Mouse (Mus musculus): ENCODE measurements around the gene Kdm4b. TPM values are rescaled to one million over a fixed set of nuclear protein-coding genes. Genes with fewer than 3 reads are reported as not detected.

The Kdm4b gene
- polyA plus RNA-seq, 1 experiment from 2014 or later, result 66.7 TPM

Small RNA genes within 50 kb of the gene (microRNA-seq; reads per million reads assigned to microRNA genes)
- 4.7 reads per million, percentile 14 among the genes with 10 or more reads in this experiment for gene Mir6977

Other genes starting within 250 kb of the Kdm4b start
- gene Hdgfl2, start 246.4 kb upstream of the Kdm4b start, polyA plus RNA-seq (2015; fragmentation: Nextera tagmentation; extraction: Ambion mirVana), result 150 and 154 TPM in 2 replicates
- 0.10 TPM in 2 replicates for gene Plin4, start 216.3 kb upstream of the Kdm4b start, polyA plus RNA-seq (2015; fragmentation: Nextera tagmentation; extraction: Ambion mirVana)
- 0.83 and 1.0 TPM in 2 replicates for gene Plin5, start 208.5 kb upstream of the Kdm4b start, polyA plus RNA-seq (2015; fragmentation: Nextera tagmentation; extraction: Ambion mirVana)
- not detected in 2 replicates for gene Lrg1, start 204.1 kb upstream of the Kdm4b start, polyA plus RNA-seq (2015; fragmentation: Nextera tagmentation; extraction: Ambion mirVana)
- 10.5 and 11.7 TPM in 2 replicates for gene Sema6b, start 185.7 kb upstream of the Kdm4b start, polyA plus RNA-seq (2015; fragmentation: Nextera tagmentation; extraction: Ambion mirVana)
- 7.9 and 9.2 TPM in 2 replicates for gene Tnfaip8l1, start 163.6 kb upstream of the Kdm4b start, polyA plus RNA-seq (2015; fragmentation: Nextera tagmentation; extraction: Ambion mirVana)
- gene Mydgf, start 142.1 kb upstream of the Kdm4b start, polyA plus RNA-seq (2015; fragmentation: Nextera tagmentation; extraction: Ambion mirVana), result 69.2 and 72.6 TPM in 2 replicates
- 24.5 and 26.5 TPM in 2 replicates for gene Dpp9, start 107.2 kb upstream of the Kdm4b start, polyA plus RNA-seq (2015; fragmentation: Nextera tagmentation; extraction: Ambion mirVana)
- 18.9 and 20.1 TPM in 2 replicates for gene Fem1a, start 69.3 kb upstream of the Kdm4b start, polyA plus RNA-seq (2015; fragmentation: Nextera tagmentation; extraction: Ambion mirVana)
- 1.3 and 1.4 TPM in 2 replicates for gene Ticam1, start 49.3 kb upstream of the Kdm4b start, polyA plus RNA-seq (2015; fragmentation: Nextera tagmentation; extraction: Ambion mirVana)
- gene Plin3, start 33.2 kb upstream of the Kdm4b start, polyA plus RNA-seq (2015; fragmentation: Nextera tagmentation; extraction: Ambion mirVana), result 20.0 and 23.5 TPM in 2 replicates
- not detected in 2 replicates for gene Arrdc5, start 25.8 kb upstream of the Kdm4b start, polyA plus RNA-seq (2015; fragmentation: Nextera tagmentation; extraction: Ambion mirVana)
- 27.1 and 29.6 TPM in 2 replicates for gene Uhrf1, start 22.7 kb upstream of the Kdm4b start, polyA plus RNA-seq (2015; fragmentation: Nextera tagmentation; extraction: Ambion mirVana)
- 273 TPM in 2 replicates for gene Ptprs, start 150.4 kb downstream of the Kdm4b start, polyA plus RNA-seq (2015; fragmentation: Nextera tagmentation; extraction: Ambion mirVana)
- gene Znrf4, start 186.4 kb downstream of the Kdm4b start, polyA plus RNA-seq (2015; fragmentation: Nextera tagmentation; extraction: Ambion mirVana), result not detected in 2 replicates
- 1.2 and 1.8 TPM in 2 replicates for gene Gm20219, start 228.3 kb downstream of the Kdm4b start, polyA plus RNA-seq (2015; fragmentation: Nextera tagmentation; extraction: Ambion mirVana)

All from hindbrain, embryonic 13.5 days (tissue).